Mouse (Mus musculus): ENCODE data around the gene Htra3. TPM values are rescaled to one million over a fixed set of nuclear protein-coding genes. Genes with fewer than 3 reads are reported as not detected.
A peak's percentile ranks its signal among the peaks of the same experiment; 100 is the strongest.

Htra3 gene
- total RNA-seq, 1 experiment, result 0.71 TPM

- TF ChIP-seq CHD2 (IDR thresholded peaks at IDR 0.05; ENCODE audit: low read depth, low read length) (no peak), ZNF384 (IDR thresholded peaks at IDR 0.05; ENCODE audit: low read depth, low read length) (no peak), HCFC1 (IDR thresholded peaks at IDR 0.05; ENCODE audit: borderline replicate concordance, insufficient read depth, low read length) (no peak), ZC3H11A (IDR thresholded peaks at IDR 0.05; ENCODE audit: borderline replicate concordance, low read depth, low read length) (no peak)
- H3K9me3 ChIP-seq (ENCODE audit: control insufficient read depth, insufficient read depth, low read depth, low read length), result no peaks in the 10 kb centered on the region
- no peak for DNase-seq (ENCODE audit: low read depth, low spot score)
- no peak overlapping the region for H3K4me3 ChIP-seq (ENCODE audit: insufficient read depth in 1 of 2, low read depth in 1 of 2, low read length in 2 of 2, poor library complexity in 1 of 2, severe bottlenecking in 1 of 2)
- peaks cover 9% of the 10 kb centered on the region; the same call in 1 of the 2 replicates for H3K36me3 ChIP-seq (ENCODE audit: control insufficient read depth, insufficient read depth, low read length, poor library complexity, severe bottlenecking)
- in situ Hi-C loops (cut with MboI; ENCODE audit: low sequenced_read_pairs in 2 of 2, unreplicated experiment in 2 of 2), result no loop called here
- no peak overlapping the region for H3K27ac ChIP-seq (ENCODE audit: insufficient read depth, low read depth, low read length, poor library complexity, severe bottlenecking)
- H3K4me1 ChIP-seq (ENCODE audit: control insufficient read depth in 2 of 2, insufficient read depth in 2 of 2, low read length in 2 of 2, poor library complexity in 1 of 2), result peaks cover 0 to 2% of the 10 kb centered on the region in 2 experiments; a peak in 1 of 4 replicates
- no peak overlapping the region for H3K9ac ChIP-seq (ENCODE audit: insufficient read depth, low read depth, low read length, poor library complexity, severe bottlenecking)
Measured at GRCm38 (mm10) chr5:35702582-35703140, 23.1 kb upstream of the Htra3 start.

GRCm38 (mm10) chr5:35701042-35701441, 21.5 kb upstream of the Htra3 start:
- in situ Hi-C loops (cut with MboI; ENCODE audit: low sequenced_read_pairs in 2 of 2, unreplicated experiment in 2 of 2), result no loop called here
- no peaks in the 10 kb centered on the region for H3K9me3 ChIP-seq (ENCODE audit: control insufficient read depth, insufficient read depth, low read depth, low read length)
- peak; percentile 79 for DNase-seq (ENCODE audit: low read depth, low spot score)
- peaks cover 0 to 2% of the 10 kb centered on the region in 2 experiments; a peak in 1 of 4 replicates for H3K4me1 ChIP-seq (ENCODE audit: control insufficient read depth in 2 of 2, insufficient read depth in 2 of 2, low read length in 2 of 2, poor library complexity in 1 of 2)
- H3K9ac ChIP-seq (ENCODE audit: insufficient read depth, low read depth, low read length, poor library complexity, severe bottlenecking), result no peak overlapping the region
- H3K4me3 ChIP-seq (ENCODE audit: insufficient read depth in 1 of 2, low read depth in 1 of 2, low read length in 2 of 2, poor library complexity in 1 of 2, severe bottlenecking in 1 of 2), result no peak overlapping the region
- no peak overlapping the region for H3K27ac ChIP-seq (ENCODE audit: insufficient read depth, low read depth, low read length, poor library complexity, severe bottlenecking)
- H3K36me3 ChIP-seq (ENCODE audit: control insufficient read depth, insufficient read depth, low read length, poor library complexity, severe bottlenecking), result peaks cover 9% of the 10 kb centered on the region; the same call in 1 of the 2 replicates
- 0 out of 2 replicates have a peak, but pooled peaks have one; percentile 47 for TF ChIP-seq ZC3H11A (IDR thresholded peaks at IDR 0.05; ENCODE audit: borderline replicate concordance, low read depth, low read length)
- no peak for TF ChIP-seq MAFK (IDR thresholded peaks at IDR 0.05; ENCODE audit: insufficient read depth, low read depth, low read length)

- in situ Hi-C loops (cut with MboI; ENCODE audit: low sequenced_read_pairs in 2 of 2, unreplicated experiment in 2 of 2), result no loop called here
- Histone ChIP-seq H3K9me3 (ENCODE audit: control insufficient read depth, insufficient read depth, low read depth, low read length) (no peaks in the 10 kb centered on the region), H3K36me3 (ENCODE audit: control insufficient read depth, insufficient read depth, low read length, poor library complexity, severe bottlenecking) (peaks cover 2% of the 10 kb centered on the region; the same call in 1 of the 2 replicates), H3K9ac (ENCODE audit: insufficient read depth, low read depth, low read length, poor library complexity, severe bottlenecking) (no peak overlapping the region), H3K4me1 (ENCODE audit: control insufficient read depth in 2 of 2, insufficient read depth in 2 of 2, low read length in 2 of 2, poor library complexity in 1 of 2) (no peaks in the 10 kb centered on the region; a peak in 1 of 4 replicates), H3K27ac (ENCODE audit: insufficient read depth, low read depth, low read length, poor library complexity, severe bottlenecking) (no peak overlapping the region), H3K4me3 (ENCODE audit: insufficient read depth in 1 of 2, low read depth in 1 of 2, low read length in 2 of 2, poor library complexity in 1 of 2, severe bottlenecking in 1 of 2) (no peak overlapping the region)
- peak; percentile 45 for DNase-seq (ENCODE audit: low read depth, low spot score)
- TF ChIP-seq CHD2 (IDR thresholded peaks at IDR 0.05; ENCODE audit: low read depth, low read length) (no peak), MAFK (IDR thresholded peaks at IDR 0.05; ENCODE audit: insufficient read depth, low read depth, low read length) (no peak), ZNF384 (IDR thresholded peaks at IDR 0.05; ENCODE audit: low read depth, low read length) (no peak), HCFC1 (IDR thresholded peaks at IDR 0.05; ENCODE audit: borderline replicate concordance, insufficient read depth, low read length) (no peak), ZC3H11A (IDR thresholded peaks at IDR 0.05; ENCODE audit: borderline replicate concordance, low read depth, low read length) (no peak)
Measured at GRCm38 (mm10) chr5:35695815-35696214, 16.2 kb upstream of the Htra3 start.

GRCm38 (mm10) chr5:35693638-35694037, 14.1 kb upstream of the Htra3 start:
- DNase-seq (ENCODE audit: low read depth, low spot score), result no peak
- Histone ChIP-seq H3K27ac (ENCODE audit: insufficient read depth, low read depth, low read length, poor library complexity, severe bottlenecking) (no peak overlapping the region), H3K4me3 (ENCODE audit: insufficient read depth in 1 of 2, low read depth in 1 of 2, low read length in 2 of 2, poor library complexity in 1 of 2, severe bottlenecking in 1 of 2) (no peak overlapping the region), H3K4me1 (ENCODE audit: control insufficient read depth in 2 of 2, insufficient read depth in 2 of 2, low read length in 2 of 2, poor library complexity in 1 of 2) (no peaks in the 10 kb centered on the region; a peak in 1 of 4 replicates), H3K9ac (ENCODE audit: insufficient read depth, low read depth, low read length, poor library complexity, severe bottlenecking) (no peak overlapping the region), H3K36me3 (ENCODE audit: control insufficient read depth, insufficient read depth, low read length, poor library complexity, severe bottlenecking) (no peaks in the 10 kb centered on the region; the same call in 1 of the 2 replicates), H3K9me3 (ENCODE audit: control insufficient read depth, insufficient read depth, low read depth, low read length) (no peaks in the 10 kb centered on the region)
- in situ Hi-C loops (cut with MboI; ENCODE audit: low sequenced_read_pairs in 2 of 2, unreplicated experiment in 2 of 2), result no loop called here
- TF ChIP-seq HCFC1 (IDR thresholded peaks at IDR 0.05; ENCODE audit: borderline replicate concordance, insufficient read depth, low read length), result no peak
- TF ChIP-seq CHD2 (IDR thresholded peaks at IDR 0.05; ENCODE audit: low read depth, low read length), result no peak
- no peak for TF ChIP-seq MAFK (IDR thresholded peaks at IDR 0.05; ENCODE audit: insufficient read depth, low read depth, low read length)

DNA sequence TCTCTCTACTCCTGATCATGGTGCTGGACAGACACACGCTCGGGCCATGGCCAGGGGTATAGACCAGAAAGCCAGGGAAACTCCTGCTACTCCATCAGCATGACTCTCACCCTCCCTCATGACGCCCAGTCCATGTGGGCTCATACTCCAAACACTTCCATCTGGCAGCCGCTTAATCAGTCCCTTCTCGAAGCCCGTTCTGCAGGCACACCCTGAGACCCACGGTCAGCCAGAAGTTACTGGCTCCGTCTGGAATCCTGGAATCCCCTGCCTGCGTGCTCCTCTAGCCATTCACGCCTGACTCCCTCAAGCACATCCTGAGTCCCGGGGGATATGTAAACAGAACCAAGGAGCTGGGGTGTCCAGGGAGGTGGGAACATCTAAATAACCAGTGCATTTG, 11.7 kb upstream of the Htra3 start:
- H3K9me3 ChIP-seq (ENCODE audit: control insufficient read depth, insufficient read depth, low read depth, low read length), result no peaks in the 10 kb centered on the region
- H3K27ac ChIP-seq (ENCODE audit: insufficient read depth, low read depth, low read length, poor library complexity, severe bottlenecking), result no peak overlapping the region
- no peak for DNase-seq (ENCODE audit: low read depth, low spot score)
- H3K4me1 ChIP-seq (ENCODE audit: control insufficient read depth in 2 of 2, insufficient read depth in 2 of 2, low read length in 2 of 2, poor library complexity in 1 of 2), result no peaks in the 10 kb centered on the region; a peak in 1 of 4 replicates
- in situ Hi-C loops (cut with MboI; ENCODE audit: low sequenced_read_pairs in 2 of 2, unreplicated experiment in 2 of 2), result no loop called here
- no peak overlapping the region for H3K9ac ChIP-seq (ENCODE audit: insufficient read depth, low read depth, low read length, poor library complexity, severe bottlenecking)
- TF ChIP-seq ZC3H11A (IDR thresholded peaks at IDR 0.05; ENCODE audit: borderline replicate concordance, low read depth, low read length), result no peak
- TF ChIP-seq MAFK (IDR thresholded peaks at IDR 0.05; ENCODE audit: insufficient read depth, low read depth, low read length), result no peak
- TF ChIP-seq CHD2 (IDR thresholded peaks at IDR 0.05; ENCODE audit: low read depth, low read length), result no peak
- TF ChIP-seq ZNF384 (IDR thresholded peaks at IDR 0.05; ENCODE audit: low read depth, low read length), result no peak
- TF ChIP-seq HCFC1 (IDR thresholded peaks at IDR 0.05; ENCODE audit: borderline replicate concordance, insufficient read depth, low read length), result no peak
- H3K4me3 ChIP-seq (ENCODE audit: insufficient read depth in 1 of 2, low read depth in 1 of 2, low read length in 2 of 2, poor library complexity in 1 of 2, severe bottlenecking in 1 of 2), result no peak overlapping the region
- no peaks in the 10 kb centered on the region for H3K36me3 ChIP-seq (ENCODE audit: control insufficient read depth, insufficient read depth, low read length, poor library complexity, severe bottlenecking)
